Mouse (Mus musculus): Measurements from ENCODE around the gene Apobec4. TPM values are rescaled to one million over a fixed set of nuclear protein-coding genes. Genes with fewer than 3 reads are reported as not detected.

Apobec4 gene
- polyA plus RNA-seq, 1 experiment, result not detected

DNA sequence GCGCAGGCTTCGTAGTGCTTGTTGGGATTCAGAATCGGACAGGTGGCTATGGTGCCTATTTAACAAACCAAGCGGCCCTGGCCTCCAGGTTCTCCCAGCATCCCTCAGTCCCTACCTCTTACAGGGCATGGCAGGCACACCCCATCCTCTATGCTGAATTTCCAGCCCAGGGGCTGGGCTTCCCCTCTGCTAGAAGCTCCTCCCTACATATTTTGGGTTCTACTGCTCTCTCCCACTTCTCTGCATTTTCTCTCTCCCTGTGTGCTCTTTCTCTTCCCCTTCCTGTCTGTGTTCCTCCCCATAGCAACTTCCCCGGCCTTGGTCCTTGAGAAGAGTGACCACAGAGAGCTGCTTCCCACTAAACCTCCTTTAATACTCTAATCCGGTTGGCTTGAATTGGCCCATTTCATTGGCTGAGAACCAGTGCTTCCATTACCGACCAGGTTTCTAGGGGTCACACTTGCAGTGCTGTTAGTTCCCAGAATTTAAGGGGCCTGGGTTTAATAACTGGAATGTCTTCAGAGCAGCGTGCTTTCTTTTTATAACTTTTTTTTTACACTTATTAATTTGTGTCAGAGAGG, 46.4 kb downstream of the Apobec4 start:
- Histone ChIP-seq H3ac (ENCODE audit: control insufficient read depth, insufficient read length, low read depth) (no peak overlapping the region), H3K4me3 (ENCODE audit: insufficient read depth, poor library complexity, severe bottlenecking) (no peak overlapping the region), H3K36me3 (ENCODE audit: control insufficient read depth, insufficient read depth) (no peaks in the 10 kb centered on the region), H3K79me2 (ENCODE audit: control insufficient read depth, insufficient read depth) (no peaks in the 10 kb centered on the region), H3K79me3 (ENCODE audit: low read depth) (no peaks in the 10 kb centered on the region), H3K27me3 (ENCODE audit: control insufficient read depth, insufficient read depth, insufficient read length) (peaks cover 3% of the 10 kb centered on the region)
- no peak for TF ChIP-seq MYOD1 (IDR thresholded peaks at IDR 0.05; ENCODE audit: control insufficient read depth, insufficient read length, low read depth)
- TF ChIP-seq CEBPB (IDR thresholded peaks at IDR 0.05; ENCODE audit: low read depth), result no peak
- TF ChIP-seq USF1 (IDR thresholded peaks at IDR 0.05; ENCODE audit: low read depth), result no peak
- no peak for TF ChIP-seq MYOG (IDR thresholded peaks at IDR 0.05; ENCODE audit: control insufficient read depth, extremely low read depth, insufficient read length)
- no peak for TF ChIP-seq FOSL1 (IDR thresholded peaks at IDR 0.05; ENCODE audit: insufficient read depth, low read length, poor library complexity, severe bottlenecking)
- no peak for TF ChIP-seq MAX (IDR thresholded peaks at IDR 0.05)
- no peak for TF ChIP-seq CTCF (IDR thresholded peaks at IDR 0.05; ENCODE audit: control insufficient read depth, insufficient read depth, insufficient read length)

DNA sequence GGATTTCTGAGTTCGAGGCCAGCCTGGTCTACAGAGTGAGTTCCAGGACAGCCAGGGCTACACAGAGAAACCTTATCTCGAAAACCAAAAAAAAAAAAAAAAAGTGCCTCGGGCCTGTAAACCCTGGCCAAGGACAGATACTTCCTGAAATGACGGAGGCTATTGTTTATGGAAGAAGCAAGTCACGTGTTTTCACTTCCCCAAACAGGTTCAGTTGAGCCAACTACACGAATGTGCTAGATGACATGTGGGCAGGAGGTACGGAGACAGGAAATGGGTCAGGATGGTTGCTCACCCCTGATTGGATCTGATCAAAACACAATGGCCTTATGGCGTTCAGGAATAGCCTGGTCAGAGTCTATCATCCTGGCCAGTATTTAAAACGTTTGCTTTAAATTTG, 47.8 kb downstream of the Apobec4 start:
- TF ChIP-seq FOSL1 (IDR thresholded peaks at IDR 0.05; ENCODE audit: insufficient read depth, low read length, poor library complexity, severe bottlenecking), result no peak
- TF ChIP-seq MYOD1 (IDR thresholded peaks at IDR 0.05; ENCODE audit: control insufficient read depth, insufficient read length, low read depth), result no peak
- no peak for TF ChIP-seq CEBPB (IDR thresholded peaks at IDR 0.05; ENCODE audit: low read depth)
- TF ChIP-seq MAX (IDR thresholded peaks at IDR 0.05), result no peak
- TF ChIP-seq USF1 (IDR thresholded peaks at IDR 0.05; ENCODE audit: low read depth), result no peak
- TF ChIP-seq MYOG (IDR thresholded peaks at IDR 0.05; ENCODE audit: control insufficient read depth, extremely low read depth, insufficient read length), result no peak
- TF ChIP-seq CTCF (IDR thresholded peaks at IDR 0.05; ENCODE audit: control insufficient read depth, insufficient read depth, insufficient read length), result no peak
- no peak overlapping the region for H3ac ChIP-seq (ENCODE audit: control insufficient read depth, insufficient read length, low read depth)
- H3K4me3 ChIP-seq (ENCODE audit: insufficient read depth, poor library complexity, severe bottlenecking), result no peak overlapping the region
- no peaks in the 10 kb centered on the region for H3K79me2 ChIP-seq (ENCODE audit: control insufficient read depth, insufficient read depth)
- H3K36me3 ChIP-seq (ENCODE audit: control insufficient read depth, insufficient read depth), result no peaks in the 10 kb centered on the region
- H3K79me3 ChIP-seq (ENCODE audit: low read depth), result no peaks in the 10 kb centered on the region
- peaks cover 3% of the 10 kb centered on the region for H3K27me3 ChIP-seq (ENCODE audit: control insufficient read depth, insufficient read depth, insufficient read length)

DNA sequence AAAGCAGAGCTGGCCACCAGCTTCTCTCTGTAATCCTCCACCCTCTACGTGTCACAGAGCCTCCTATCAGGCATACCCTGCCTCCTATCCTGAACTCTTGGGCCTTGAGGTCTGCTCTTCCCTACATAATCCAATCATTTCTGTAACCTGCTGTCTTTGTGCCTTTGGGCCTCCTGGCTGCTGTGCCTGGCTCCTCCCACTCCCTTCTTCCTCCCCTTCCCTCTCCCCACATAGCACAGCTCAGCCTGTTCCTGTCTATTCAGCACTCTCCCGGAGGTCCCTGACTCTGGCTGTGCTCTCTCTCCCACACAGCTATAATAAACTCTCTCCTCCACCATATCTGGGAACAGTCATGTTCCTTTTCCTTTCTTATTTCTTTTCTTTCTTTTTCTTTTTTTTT, 49.5 kb downstream of the Apobec4 start, which contains the start of gene Ncf2:
TSS of gene Ncf2 (plus strand) at position 298 of the 400 bp plus-strand sequence.
- Histone ChIP-seq H3K79me3 (ENCODE audit: low read depth) (no peaks in the 10 kb centered on the region), H3K4me3 (ENCODE audit: insufficient read depth, poor library complexity, severe bottlenecking) (no peak within 1 kb of the TSS)

DNA sequence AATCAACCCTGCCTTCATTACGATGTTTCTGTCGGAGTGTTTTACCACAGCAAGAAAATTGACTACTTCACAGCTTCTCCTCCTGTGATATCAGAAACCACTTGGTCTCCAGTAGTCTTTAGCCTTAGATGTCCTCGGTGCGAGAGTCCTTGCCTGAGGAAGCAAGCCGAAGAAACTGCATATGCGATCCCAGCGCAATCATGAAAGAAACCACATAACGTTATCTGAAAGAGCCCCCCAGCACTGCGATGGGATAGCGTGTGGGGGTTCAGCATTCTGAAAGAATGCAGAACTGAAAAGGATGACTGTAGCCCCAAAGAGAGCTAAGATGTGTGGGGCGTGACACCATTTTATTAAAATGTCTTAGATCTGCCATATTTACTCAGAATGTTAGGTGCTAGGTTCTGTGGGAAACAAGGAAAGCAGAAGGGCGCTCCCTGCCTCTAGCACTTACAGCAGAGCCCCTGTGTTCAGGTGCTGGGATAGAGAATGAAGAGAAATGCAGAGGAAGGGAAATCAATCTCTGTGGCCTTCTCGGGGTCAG, 50.4 kb downstream of the Apobec4 start:
- H3ac ChIP-seq (ENCODE audit: control insufficient read depth, insufficient read length, low read depth), result no peak overlapping the region
- H3K27me3 ChIP-seq (ENCODE audit: control insufficient read depth, insufficient read depth, insufficient read length), result peaks cover 10% of the 10 kb centered on the region
- H3K79me3 ChIP-seq (ENCODE audit: low read depth), result no peaks in the 10 kb centered on the region
- no peak for TF ChIP-seq MYOG (IDR thresholded peaks at IDR 0.05; ENCODE audit: control insufficient read depth, extremely low read depth, insufficient read length)
- no peak for TF ChIP-seq FOSL1 (IDR thresholded peaks at IDR 0.05; ENCODE audit: insufficient read depth, low read length, poor library complexity, severe bottlenecking)
- no peak for TF ChIP-seq CTCF (IDR thresholded peaks at IDR 0.05; ENCODE audit: control insufficient read depth, insufficient read depth, insufficient read length)
- no peak for TF ChIP-seq CEBPB (IDR thresholded peaks at IDR 0.05; ENCODE audit: low read depth)
- no peak for TF ChIP-seq MAX (IDR thresholded peaks at IDR 0.05)
- TF ChIP-seq USF1 (IDR thresholded peaks at IDR 0.05; ENCODE audit: low read depth), result no peak
- TF ChIP-seq MYOD1 (IDR thresholded peaks at IDR 0.05; ENCODE audit: control insufficient read depth, insufficient read length, low read depth), result no peak
- H3K4me3 ChIP-seq (ENCODE audit: insufficient read depth, poor library complexity, severe bottlenecking), result no peak overlapping the region
- no peaks in the 10 kb centered on the region for H3K79me2 ChIP-seq (ENCODE audit: control insufficient read depth, insufficient read depth)
- H3K36me3 ChIP-seq (ENCODE audit: control insufficient read depth, insufficient read depth), result no peaks in the 10 kb centered on the region

More for the DNA sequence above, 49.5 kb downstream of the Apobec4 start, which contains the start of gene Ncf2:
- Histone ChIP-seq H3K36me3 (ENCODE audit: control insufficient read depth, insufficient read depth) (no peaks in the 10 kb centered on the region), H3K27me3 (ENCODE audit: control insufficient read depth, insufficient read depth, insufficient read length) (peaks cover 8% of the 10 kb centered on the region), H3ac (ENCODE audit: control insufficient read depth, insufficient read length, low read depth) (no peak within 1 kb of the TSS), H3K79me2 (ENCODE audit: control insufficient read depth, insufficient read depth) (no peaks in the 10 kb centered on the region)
- TF ChIP-seq MYOG (IDR thresholded peaks at IDR 0.05; ENCODE audit: control insufficient read depth, extremely low read depth, insufficient read length) (no peak), FOSL1 (IDR thresholded peaks at IDR 0.05; ENCODE audit: insufficient read depth, low read length, poor library complexity, severe bottlenecking) (no peak), MAX (IDR thresholded peaks at IDR 0.05) (no peak), USF1 (IDR thresholded peaks at IDR 0.05; ENCODE audit: low read depth) (no peak), CEBPB (IDR thresholded peaks at IDR 0.05; ENCODE audit: low read depth) (no peak)

DNA sequence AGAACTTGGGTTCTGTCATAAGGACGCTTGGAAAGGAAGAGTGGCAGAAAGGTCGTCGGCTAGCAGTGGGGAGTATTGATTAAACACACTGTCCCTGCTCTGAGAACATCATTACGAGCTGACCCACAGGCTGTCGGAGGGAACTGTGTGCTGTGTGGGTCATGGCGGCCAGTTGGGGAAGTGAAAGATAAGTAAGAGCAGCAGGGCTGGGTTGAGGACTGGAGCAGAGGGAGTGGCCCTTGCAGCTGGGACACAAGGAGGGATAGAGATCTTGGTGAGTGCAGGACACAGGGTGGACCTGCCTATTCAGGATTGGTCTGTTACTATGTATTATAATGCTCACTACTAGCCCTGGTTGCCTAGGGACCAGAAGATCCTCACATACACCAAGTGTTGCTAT, 54.6 kb downstream of the Apobec4 start:
- H3ac ChIP-seq (ENCODE audit: control insufficient read depth, insufficient read length, low read depth), result no peak overlapping the region

More for the DNA sequence above, 54.6 kb downstream of the Apobec4 start:
- Histone ChIP-seq H3K36me3 (ENCODE audit: control insufficient read depth, insufficient read depth) (no peaks in the 10 kb centered on the region), H3K27me3 (ENCODE audit: control insufficient read depth, insufficient read depth, insufficient read length) (peaks cover 13% of the 10 kb centered on the region), H3K79me2 (ENCODE audit: control insufficient read depth, insufficient read depth) (no peaks in the 10 kb centered on the region), H3K4me3 (ENCODE audit: insufficient read depth, poor library complexity, severe bottlenecking) (no peak overlapping the region), H3K79me3 (ENCODE audit: low read depth) (no peaks in the 10 kb centered on the region)
- no peak for TF ChIP-seq FOSL1 (IDR thresholded peaks at IDR 0.05; ENCODE audit: insufficient read depth, low read length, poor library complexity, severe bottlenecking)
- no peak for TF ChIP-seq CEBPB (IDR thresholded peaks at IDR 0.05; ENCODE audit: low read depth)
- TF ChIP-seq MYOG (IDR thresholded peaks at IDR 0.05; ENCODE audit: control insufficient read depth, extremely low read depth, insufficient read length), result no peak
- TF ChIP-seq USF1 (IDR thresholded peaks at IDR 0.05; ENCODE audit: low read depth), result no peak
- no peak for TF ChIP-seq MYOD1 (IDR thresholded peaks at IDR 0.05; ENCODE audit: control insufficient read depth, insufficient read length, low read depth)
- TF ChIP-seq CTCF (IDR thresholded peaks at IDR 0.05; ENCODE audit: control insufficient read depth, insufficient read depth, insufficient read length), result no peak
- TF ChIP-seq MAX (IDR thresholded peaks at IDR 0.05), result no peak

Other genes starting within 250 kb of the Apobec4 start
- gene Rgl1, start 15.8 kb downstream of the Apobec4 start, polyA plus RNA-seq (2012; fragmentation: generic; extraction: Trizol), result 7.6 TPM
- gene Arpc5, start 16.0 kb downstream of the Apobec4 start, polyA plus RNA-seq (2012; fragmentation: generic; extraction: Trizol), result 124 TPM
- 0.04 TPM for gene Ncf2, start 49.6 kb downstream of the Apobec4 start, polyA plus RNA-seq (2012; fragmentation: generic; extraction: Trizol)
- gene Smg7, start 152.1 kb downstream of the Apobec4 start, polyA plus RNA-seq (2012; fragmentation: generic; extraction: Trizol), result 16.6 TPM
- 8.3 TPM for gene Nmnat2, start 204.4 kb downstream of the Apobec4 start, polyA plus RNA-seq (2012; fragmentation: generic; extraction: Trizol)

Measured in C2C12 (cell line).